Mouse (Mus musculus): ENCODE measurements around the gene Wbp1l.

Gene Wbp1l

DNA sequence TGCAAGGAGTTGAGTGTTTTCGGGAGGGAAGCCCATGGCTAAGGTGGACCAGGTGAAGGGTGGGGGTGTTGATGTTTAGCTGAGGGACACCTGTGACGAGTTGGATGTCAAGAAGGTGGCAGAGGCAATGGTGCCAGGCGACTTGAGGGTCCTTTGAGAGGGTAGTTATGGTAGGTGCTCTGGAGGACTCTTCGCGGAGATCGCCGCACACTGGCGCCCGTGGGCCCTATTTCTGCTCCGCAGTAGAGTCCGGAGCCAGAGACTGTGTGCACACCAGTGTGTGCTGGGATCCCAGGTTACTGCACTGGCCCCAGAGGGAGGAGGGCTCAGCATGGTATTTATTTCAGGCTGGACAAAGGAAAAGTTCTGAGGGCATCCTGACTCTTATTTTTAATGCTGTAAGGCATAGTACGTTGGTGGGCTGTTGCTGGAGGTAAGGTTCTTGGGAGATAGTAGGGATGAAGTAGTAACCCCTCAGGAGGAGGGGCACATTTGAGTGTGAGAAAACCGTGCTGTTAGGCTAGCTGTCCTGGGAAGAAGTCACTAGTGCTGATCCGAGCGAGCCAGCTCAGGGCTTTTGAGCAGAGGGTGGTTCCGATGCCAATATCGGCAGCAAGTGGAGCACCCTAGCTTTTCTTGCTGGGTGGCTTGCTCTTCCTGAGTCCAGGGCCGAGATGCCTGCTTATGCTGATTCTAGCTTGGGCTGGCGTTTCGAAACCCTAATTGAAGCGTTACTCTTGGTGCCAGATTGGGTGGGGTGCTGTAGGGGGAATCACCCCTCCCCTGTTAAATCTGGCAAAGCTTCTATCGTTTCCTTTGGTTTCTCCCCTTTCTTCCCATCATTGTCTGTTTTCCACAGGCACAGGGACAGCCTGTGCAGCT is 732 bp downstream of the Wbp1l start:
- DNase-seq (ENCODE audit: low spot score in 2 of 2): no peak

GRCm38 (mm10) chr19:46600371-46600770 is 1.5 kb downstream of the Wbp1l start:
- no peak for DNase-seq (ENCODE audit: low spot score in 2 of 2)

GRCm38 (mm10) chr19:46601491-46601890 is 2.6 kb downstream of the Wbp1l start:
- DNase-seq (ENCODE audit: low spot score in 2 of 2): no peak

DNA sequence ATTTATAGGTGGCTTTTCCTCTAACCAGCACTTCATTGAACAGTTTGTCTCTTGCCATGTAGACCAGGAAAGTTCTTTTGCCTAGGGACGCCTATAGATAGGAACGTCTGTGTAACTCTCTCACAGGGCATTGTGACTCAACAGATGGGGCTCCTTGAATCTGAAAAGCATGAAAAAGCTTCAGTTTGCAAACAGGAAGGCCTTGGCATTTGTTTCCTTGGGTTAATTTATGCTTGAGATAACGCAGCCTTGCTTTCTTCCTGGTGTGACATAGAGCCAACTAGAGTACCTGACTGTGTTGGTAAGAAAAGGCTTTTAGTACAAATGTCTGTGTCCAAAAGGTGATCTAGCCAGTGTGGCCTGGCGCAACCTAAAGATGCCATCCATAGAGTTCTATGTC is 3.5 kb downstream of the Wbp1l start:
- DNase-seq (ENCODE audit: low spot score in 2 of 2): no peak

GRCm38 (mm10) chr19:46606718-46607117 is 7.8 kb downstream of the Wbp1l start:
- no peak for DNase-seq (ENCODE audit: low spot score in 2 of 2)

GRCm38 (mm10) chr19:46607424-46607823 is 8.5 kb downstream of the Wbp1l start:
- no peak for DNase-seq (ENCODE audit: low spot score in 2 of 2)

DNA sequence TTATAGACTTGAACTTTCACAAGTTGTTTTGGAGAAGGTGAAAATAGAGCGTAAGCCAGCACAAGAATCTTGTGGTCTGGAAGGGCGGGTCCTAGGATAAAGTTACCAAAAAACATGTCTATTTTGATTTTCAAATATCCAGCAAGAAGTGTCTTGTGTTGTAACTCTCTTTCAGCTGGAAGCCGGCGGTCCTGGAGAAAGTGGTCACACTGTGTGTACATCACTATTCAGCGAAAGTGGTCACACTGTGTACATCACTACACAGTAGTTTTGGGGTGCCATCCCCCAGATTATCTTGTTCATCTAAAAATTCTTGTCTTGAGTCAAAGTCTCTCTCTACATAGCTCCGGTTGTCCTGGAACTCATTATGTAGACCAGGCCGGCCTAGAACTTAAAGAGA is 9.3 kb downstream of the Wbp1l start:
- no peak for DNase-seq (ENCODE audit: low spot score in 2 of 2)

- DNase-seq (ENCODE audit: low spot score in 2 of 2): no peak
Measured at GRCm38 (mm10) chr19:46616378-46616777, 17.5 kb downstream of the Wbp1l start.

DNA sequence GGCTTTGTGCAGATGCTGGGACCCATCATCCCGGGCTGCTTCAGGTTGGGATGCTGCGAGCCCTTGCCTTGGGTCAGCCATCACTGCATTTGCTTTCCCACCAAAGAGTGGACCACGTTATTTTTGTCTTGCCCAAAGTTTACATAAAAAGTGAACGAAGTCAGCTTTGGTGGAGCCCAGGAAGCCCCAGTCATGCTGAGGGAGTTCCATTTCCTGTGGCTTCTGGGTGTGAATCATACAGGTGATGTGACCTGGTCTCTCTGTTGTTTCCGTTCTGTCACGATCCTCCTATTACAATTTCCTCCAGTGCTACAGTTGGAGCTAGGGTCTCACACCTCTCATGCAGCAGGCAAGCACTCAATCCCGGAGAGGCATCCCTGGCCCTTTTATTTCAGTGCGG is 18.5 kb downstream of the Wbp1l start:
- DNase-seq (ENCODE audit: low spot score in 2 of 2): no peak

GRCm38 (mm10) chr19:46618322-46618721 is 19.4 kb downstream of the Wbp1l start:
- no peak for DNase-seq (ENCODE audit: low spot score in 2 of 2)

- DNase-seq (ENCODE audit: low spot score in 2 of 2): no peak
Measured at GRCm38 (mm10) chr19:46619001-46619400, 20.1 kb downstream of the Wbp1l start.

DNA sequence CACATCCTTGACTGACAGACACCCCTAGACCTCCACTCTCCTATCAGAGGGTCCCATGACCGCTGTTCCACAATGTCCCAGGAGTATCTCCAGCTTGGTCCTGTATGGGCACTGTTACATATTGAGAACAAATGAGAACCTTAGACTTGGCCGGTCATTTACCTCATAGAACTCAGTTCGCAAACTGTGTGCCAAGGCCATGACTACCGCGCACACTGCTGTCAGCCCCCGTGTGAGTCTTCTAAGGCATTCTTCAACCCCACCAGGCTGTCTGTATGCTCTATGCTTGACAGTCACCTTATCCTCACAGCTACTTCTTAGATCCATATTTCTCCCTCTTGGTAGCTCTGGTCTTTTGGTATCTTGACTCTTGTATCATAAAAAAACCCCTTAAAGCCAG is 20.6 kb downstream of the Wbp1l start:
- no peak for DNase-seq (ENCODE audit: low spot score in 2 of 2)

DNA sequence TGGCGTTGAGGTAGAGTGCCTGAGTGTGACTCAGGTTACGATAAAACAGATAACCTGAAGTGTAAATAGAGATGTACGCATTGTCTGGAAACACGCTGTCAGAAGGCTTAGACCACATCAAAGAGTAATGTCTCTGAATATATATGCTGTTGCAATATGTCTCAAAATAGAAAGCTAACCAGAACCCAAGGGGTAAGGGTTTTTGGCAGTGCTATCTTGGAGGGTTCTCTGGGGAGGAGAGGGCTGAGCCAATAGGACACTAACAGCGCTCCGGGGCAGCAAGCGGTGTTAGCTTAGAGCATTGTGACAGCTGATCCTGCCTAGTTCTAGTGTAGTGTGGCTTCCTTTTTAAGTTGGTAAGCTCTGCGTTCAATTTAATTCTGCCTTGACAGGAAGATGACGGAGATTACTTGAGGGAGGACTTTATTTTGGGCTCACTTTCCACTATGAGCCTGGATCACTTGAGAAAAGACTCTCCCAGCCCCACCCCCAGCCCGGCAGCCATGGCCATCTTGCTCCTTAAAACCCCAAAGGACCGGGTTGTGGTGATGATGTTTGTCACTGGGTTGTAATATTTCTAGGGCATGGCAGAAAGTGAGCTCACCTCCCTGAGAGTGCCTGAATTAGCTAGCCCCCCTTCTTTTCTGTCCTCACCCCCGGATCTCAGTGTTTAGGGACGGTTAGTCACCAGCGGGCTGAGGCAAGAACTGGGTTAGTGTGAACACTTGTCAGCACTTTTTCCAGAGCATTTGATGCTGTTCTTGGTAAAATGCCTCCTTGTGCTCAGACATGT is 21.3 kb downstream of the Wbp1l start:
- DNase-seq (ENCODE audit: low spot score in 2 of 2): no peak

- DNase-seq (ENCODE audit: low spot score in 2 of 2): no peak
Measured at GRCm38 (mm10) chr19:46621236-46622183, 22.6 kb downstream of the Wbp1l start.

- DNase-seq (ENCODE audit: low spot score in 2 of 2): no peak
Measured at GRCm38 (mm10) chr19:46622659-46623193, 23.8 kb downstream of the Wbp1l start.

DNA sequence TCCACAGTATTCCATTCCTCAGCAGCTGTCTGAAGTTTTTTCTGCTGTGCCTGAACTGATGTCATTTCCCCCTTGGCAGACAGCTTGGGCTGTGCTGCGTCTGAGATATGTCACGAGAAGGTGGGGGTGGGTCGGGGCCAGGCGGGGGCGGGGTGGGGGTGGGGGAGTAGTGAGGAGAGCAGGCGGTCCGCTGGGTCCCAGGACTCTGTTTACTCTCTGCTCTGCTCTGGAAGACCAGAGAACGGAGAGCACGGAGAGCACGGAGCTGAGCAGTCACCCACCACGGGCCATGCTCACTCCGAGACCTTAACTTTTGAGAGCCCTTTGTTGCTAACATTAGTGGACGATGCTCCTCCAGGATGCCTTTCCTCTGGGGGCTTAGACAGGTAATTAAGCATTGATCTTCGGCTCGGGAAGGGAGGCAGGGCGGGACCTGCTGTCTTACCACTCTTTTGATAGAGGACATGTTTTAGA is 24.3 kb downstream of the Wbp1l start:
- no peak for DNase-seq (ENCODE audit: low spot score in 2 of 2)

GRCm38 (mm10) chr19:46623790-46624772 is 25.2 kb downstream of the Wbp1l start:
- no peak for DNase-seq (ENCODE audit: low spot score in 2 of 2)

DNA sequence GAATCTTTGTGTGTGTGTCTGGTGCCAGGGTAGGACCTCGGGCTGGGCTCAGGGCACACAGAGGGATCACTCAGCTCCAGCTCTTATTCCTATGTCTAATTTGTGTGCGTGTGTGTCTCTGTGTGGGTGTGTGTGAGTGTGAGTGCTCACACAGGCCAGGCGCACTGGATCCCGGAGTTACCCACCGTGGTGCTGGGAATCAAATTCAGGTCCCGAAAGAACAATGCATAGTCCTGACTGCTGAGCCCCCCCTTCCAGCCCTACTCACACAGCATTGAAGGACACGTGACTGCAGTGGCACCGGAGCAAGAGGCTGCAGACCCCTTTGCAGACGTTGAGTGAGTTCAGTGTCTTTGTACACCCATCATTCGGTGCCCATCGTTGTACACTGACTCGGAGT is 26.1 kb downstream of the Wbp1l start:
- DNase-seq (ENCODE audit: low spot score in 2 of 2): no peak

DNA sequence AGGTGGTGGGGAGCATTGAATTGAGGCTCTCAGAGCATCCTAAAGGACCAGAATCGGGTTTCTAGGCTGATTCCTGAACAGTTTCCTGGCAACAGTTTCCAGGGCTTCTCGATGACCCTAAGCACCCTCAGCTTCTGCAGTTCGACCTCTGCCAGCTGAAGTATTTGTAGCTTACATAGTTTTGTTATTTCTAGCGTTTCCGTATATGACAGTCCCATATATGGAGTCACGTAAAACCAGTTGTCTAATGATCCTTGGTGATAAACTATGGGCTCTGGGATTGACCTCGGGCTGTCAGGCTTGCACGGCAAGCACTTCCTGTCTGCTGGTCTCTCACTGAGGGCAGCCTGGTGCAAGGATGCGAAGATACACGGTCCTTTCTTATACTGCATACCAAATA is 26.6 kb downstream of the Wbp1l start:
- DNase-seq (ENCODE audit: low spot score in 2 of 2): no peak

- DNase-seq (ENCODE audit: low spot score in 2 of 2): no peak
Measured at GRCm38 (mm10) chr19:46628403-46628802, 29.5 kb downstream of the Wbp1l start.
